Mouse (Mus musculus) cerebellum, adult 2 months (tissue): Measurements from ENCODE around the gene Pced1b. TPM values are rescaled to one million over a fixed set of nuclear protein-coding genes. Genes with fewer than 3 reads are reported as not detected.

Experiments used
- DNase-seq, 2 experiments: peaks; one replicate each; pipeline ENCODE4 v3.0.0; 2021
- H3K27ac ChIP-seq: fragments of 200-500 bp; 2 replicates; pipeline ENCODE4 v1.5.1; 2012; ENCODE audit warnings: low read length, control low read depth, inconsistent platforms; ENCODE audit not compliant: insufficient read depth
- H3K27me3 ChIP-seq: fragments of 200-500 bp; 2 replicates; pipeline ENCODE4 v1.6.1; 2012; ENCODE audit warnings: inconsistent platforms, mild to moderate bottlenecking, low read length, moderate library complexity; ENCODE audit not compliant: control insufficient read depth, insufficient read depth
- H3K4me1 ChIP-seq: fragments of 200-500 bp; 2 replicates; pipeline ENCODE4 v1.6.1; 2011; ENCODE audit warnings: low read length; ENCODE audit not compliant: control insufficient read depth, insufficient read depth
- H3K4me3 ChIP-seq: fragments of 200-500 bp; replicated peaks from 2 replicates; pipeline ENCODE3; 2011; ENCODE audit warnings: mild to moderate bottlenecking, low read depth, low read length, control low read depth; ENCODE audit not compliant: insufficient read depth
- CTCF ChIP-seq: fragments of 200-500 bp; IDR thresholded peaks from 2 replicates; pipeline ENCODE4 v1.5.1; 2011; ENCODE audit warnings: low read depth, mild to moderate bottlenecking, control low read depth, low read length, moderate library complexity, borderline replicate concordance; ENCODE audit not compliant: insufficient read depth
- POLR2A ChIP-seq: fragments of 200-500 bp; IDR thresholded peaks from 2 replicates; pipeline ENCODE4 v1.6.1; 2011; ENCODE audit warnings: low read length, control low read depth, borderline replicate concordance; ENCODE audit not compliant: insufficient read depth
- WGBS: fragments of 180-500 bp; shearing (Covaris S2); methylation state at CpG from one replicate; pipeline ENCODE4 v1.1.7; 2018; 5-methylcytosine and 5-hydroxymethylcytosine counted together
- polyA plus RNA-seq: library from polyadenylated mRNA; depleted of rRNA; stranded (reverse); fragments of >200 nt; gene quantifications from 2 replicates; pipeline ENCODE4 v1.2.3, GENCODE M21; 2012

The Pced1b gene
- polyA plus RNA-seq, 1 experiment, result 7.5 TPM

DNA sequence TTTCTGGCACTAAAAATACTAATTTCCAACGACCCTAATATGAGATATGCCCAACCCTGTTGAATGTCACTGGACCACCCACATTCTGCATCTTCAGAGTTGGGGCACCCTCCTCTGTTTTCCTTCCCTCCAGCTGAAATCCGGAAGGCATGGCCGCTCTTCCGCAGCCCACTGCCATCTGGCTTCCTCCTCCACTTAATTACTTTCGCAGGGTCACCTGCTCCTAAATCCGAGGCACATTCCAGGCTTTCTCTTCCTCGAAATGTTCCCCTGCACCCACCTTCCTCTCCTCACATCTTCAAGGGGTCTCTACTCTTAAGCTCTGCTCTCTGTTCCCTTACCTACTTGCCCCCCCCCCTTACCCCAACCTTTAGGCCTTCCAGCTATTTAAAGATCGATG lies 22.9 kb upstream of the Pced1b start:
- no peak for DNase-seq
- no peaks in the 10 kb centered on the region for H3K4me1 ChIP-seq
- H3K4me3 ChIP-seq, result no peak overlapping the region
- H3K27me3 ChIP-seq, result no peaks in the 10 kb centered on the region
- WGBS, result 56% methylated on average over 8 of the region's 8 CpGs
- no peak overlapping the region for H3K27ac ChIP-seq
- TF ChIP-seq POLR2A (no peak), CTCF (no peak)

DNA sequence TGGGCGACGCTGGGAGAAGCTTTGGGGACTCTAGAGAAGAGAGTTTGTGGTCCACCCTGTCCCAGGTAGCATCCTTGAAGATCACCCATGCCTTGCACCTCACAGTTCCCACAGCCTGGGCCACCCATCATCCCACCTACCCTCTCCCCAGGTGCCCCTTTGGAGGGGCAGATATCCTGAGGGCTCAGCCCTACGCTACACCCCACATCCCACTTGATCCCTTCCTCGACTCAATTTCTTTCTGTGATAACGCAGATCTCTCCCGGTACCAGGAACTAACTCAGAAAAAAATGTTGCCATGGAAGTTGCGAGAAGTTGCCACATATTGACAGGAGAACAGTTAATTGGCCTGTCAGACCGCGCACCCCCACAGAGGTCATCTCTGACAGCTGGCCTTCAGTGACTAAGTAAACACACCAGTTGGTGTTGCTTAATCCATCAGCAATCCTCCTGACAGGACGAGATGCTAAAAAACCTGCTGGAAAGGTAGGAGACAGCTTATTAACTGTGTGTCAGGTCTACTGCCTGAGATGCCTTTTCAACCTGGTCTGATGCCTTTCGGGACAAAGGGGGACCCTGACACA lies 17.3 kb upstream of the Pced1b start:
- no peak for DNase-seq
- WGBS, result 70% methylated on average over 11 of the region's 11 CpGs
- no peaks in the 10 kb centered on the region for H3K4me1 ChIP-seq
- no peaks in the 10 kb centered on the region for H3K27me3 ChIP-seq
- H3K27ac ChIP-seq, result no peak overlapping the region
- no peak for TF ChIP-seq POLR2A
- TF ChIP-seq CTCF, result no peak
- no peak overlapping the region for H3K4me3 ChIP-seq

DNA sequence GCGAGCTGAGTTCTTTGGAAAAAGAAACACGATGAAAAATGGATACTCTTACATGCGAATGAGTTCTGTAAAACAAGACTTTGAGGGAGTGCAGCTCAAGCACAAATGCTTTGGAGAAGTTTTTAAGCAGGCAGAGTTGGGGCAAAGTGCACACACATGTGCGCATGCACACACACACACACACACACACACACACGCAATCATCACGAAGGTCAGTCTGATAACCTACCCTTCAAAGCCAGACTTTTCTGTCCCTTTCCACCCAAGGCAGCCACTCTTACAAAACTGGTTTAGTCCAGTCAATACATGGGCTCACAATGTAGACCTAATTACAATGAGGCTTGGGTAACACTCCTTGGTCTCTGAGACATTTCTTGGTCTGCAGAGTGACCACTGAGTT lies 12.8 kb upstream of the Pced1b start:
- H3K4me1 ChIP-seq, result no peaks in the 10 kb centered on the region
- H3K27me3 ChIP-seq, result no peaks in the 10 kb centered on the region; the same call in 1 of the 2 replicates
- no peak for DNase-seq
- no peak overlapping the region for H3K27ac ChIP-seq
- WGBS, result 93% methylated on average over 6 of the region's 6 CpGs
- TF ChIP-seq POLR2A, result no peak
- no peak for TF ChIP-seq CTCF
- no peak overlapping the region for H3K4me3 ChIP-seq

DNA sequence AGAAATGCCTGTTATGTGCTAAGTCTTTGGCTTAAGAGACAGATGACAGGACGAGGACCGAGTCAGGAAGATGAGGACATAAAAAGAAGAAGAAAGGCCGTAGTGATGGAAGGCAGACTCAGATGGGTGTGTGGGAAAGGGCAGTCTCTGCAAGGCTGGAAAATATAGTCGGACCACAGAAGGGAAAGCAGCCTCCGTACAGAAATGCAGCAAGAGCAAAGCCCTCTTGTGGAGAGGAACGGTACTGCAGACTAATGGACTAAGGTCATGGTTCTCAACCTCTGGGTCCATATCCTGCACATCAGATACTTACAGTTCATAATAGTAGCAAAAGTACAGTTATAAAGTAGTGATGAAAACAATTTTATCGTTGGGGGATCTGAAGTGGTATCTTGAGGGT lies 11.7 kb upstream of the Pced1b start:
- 27% methylated on average over 7 of the region's 7 CpGs for WGBS
- peak; percentile 15 to 23 for DNase-seq
- Histone ChIP-seq H3K4me3 (no peak overlapping the region), H3K27me3 (no peaks in the 10 kb centered on the region; the same call in 1 of the 2 replicates), H3K27ac (no peak overlapping the region), H3K4me1 (no peaks in the 10 kb centered on the region)
- TF ChIP-seq CTCF (peak; percentile 69), POLR2A (no peak)

DNA sequence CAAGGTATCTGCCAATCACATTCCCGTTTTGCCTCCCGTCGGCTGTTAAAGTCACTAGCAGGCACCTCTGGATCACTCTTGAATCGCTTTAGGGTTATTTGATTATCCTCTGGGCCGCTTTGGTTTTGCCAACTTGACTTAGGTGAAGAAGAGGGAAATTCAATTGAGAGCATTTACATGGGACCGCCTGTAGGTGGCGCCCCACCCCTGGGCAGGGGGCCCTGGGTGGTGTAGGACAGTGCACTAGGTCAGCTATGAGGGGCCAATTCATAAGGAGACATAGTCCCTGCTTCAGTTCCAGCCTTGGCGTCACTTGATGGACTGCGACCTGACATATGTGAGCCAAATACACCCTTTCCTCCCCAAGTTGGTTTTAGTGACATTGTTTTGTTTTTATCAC lies 10.0 kb upstream of the Pced1b start:
- no peaks in the 10 kb centered on the region for H3K4me1 ChIP-seq

DNA sequence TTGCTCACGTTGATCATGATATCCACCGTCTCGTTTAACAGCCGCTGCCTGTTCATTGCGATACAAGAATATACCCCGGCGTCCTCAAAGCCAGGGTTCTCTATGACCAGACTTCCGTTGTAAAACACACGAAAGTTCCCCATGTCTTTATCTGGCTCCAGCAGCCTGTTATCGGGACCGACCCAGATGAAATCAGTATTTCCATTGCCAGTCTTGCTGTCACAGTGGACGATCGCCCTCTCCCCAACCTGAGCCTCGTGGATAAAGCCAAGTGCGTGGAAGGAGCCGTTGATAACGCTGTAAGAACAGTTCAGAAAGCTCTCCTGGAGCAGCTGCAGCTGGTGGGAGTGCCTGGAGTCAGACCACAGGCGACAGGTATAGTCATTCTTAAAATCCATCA lies 1.5 kb upstream of the Pced1b start:
- Histone ChIP-seq H3K27me3 (peaks cover 2% of the 10 kb centered on the region; the same call in 1 of the 2 replicates), H3K4me1 (no peaks in the 10 kb centered on the region), H3K4me3 (no peak overlapping the region), H3K27ac (no peak overlapping the region)
- no peak for TF ChIP-seq POLR2A
- TF ChIP-seq CTCF, result no peak
- DNase-seq, result no peak
- WGBS, result 90% methylated on average over 18 of the region's 18 CpGs

More for the DNA sequence above, 10.0 kb upstream of the Pced1b start:
- no peaks in the 10 kb centered on the region; the same call in 1 of the 2 replicates for H3K27me3 ChIP-seq
- DNase-seq, result no peak
- TF ChIP-seq CTCF (peak; percentile 48; the same call in 1 of the 2 replicates), POLR2A (no peak)
- 50% methylated on average over 9 of the region's 9 CpGs for WGBS
- no peak overlapping the region for H3K27ac ChIP-seq
- H3K4me3 ChIP-seq, result no peak overlapping the region

DNA sequence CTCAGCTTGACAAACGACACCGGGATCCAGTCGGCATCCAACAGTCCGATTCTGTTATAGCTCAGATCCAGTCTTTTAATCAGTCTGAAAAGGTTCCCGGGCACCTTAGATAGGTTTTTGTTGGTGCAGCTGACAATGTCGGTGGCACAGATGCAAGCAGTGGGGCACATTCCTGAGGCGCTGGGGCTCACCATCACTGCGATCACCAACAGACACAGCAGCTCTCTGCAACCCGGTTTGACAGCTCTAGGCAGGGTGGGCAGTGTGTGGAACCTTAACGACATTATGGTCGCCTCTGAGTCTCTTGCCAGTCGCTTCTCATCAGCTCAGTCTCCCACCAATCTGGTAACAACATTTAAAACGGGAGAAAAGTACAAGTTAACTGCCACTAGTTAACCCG lies 651 bp upstream of the Pced1b start:
- no peak for DNase-seq
- Histone ChIP-seq H3K27me3 (peaks cover 2% of the 10 kb centered on the region; the same call in 1 of the 2 replicates), H3K27ac (no peak overlapping the region), H3K4me1 (no peaks in the 10 kb centered on the region), H3K4me3 (no peak overlapping the region)
- TF ChIP-seq POLR2A (no peak), CTCF (no peak)
- 23% methylated on average over 14 of the region's 14 CpGs for WGBS

DNA sequence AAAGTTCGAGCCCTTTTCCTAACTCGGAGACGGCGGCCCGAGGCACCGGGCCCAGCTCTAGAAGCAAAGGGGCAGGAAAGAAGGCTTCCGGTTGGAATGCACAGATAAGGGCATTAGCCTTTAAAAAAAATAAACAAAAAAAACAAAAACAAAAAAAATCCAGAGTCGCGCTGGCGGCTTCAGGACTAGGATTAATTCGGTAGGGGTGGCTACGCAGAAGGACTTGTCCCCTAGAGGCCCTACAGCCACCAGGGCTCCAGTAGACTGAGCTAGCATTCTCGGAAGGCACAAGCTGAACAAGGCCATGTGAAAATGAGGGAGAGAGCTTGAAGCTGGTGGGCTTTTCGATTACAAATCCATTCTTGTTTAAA lies 869 bp downstream of the Pced1b start:
- WGBS, result under 1% methylated on average over 14 of the region's 14 CpGs
- H3K27me3 ChIP-seq, result peaks cover 2% of the 10 kb centered on the region; the same call in 1 of the 2 replicates
- H3K27ac ChIP-seq, result no peak overlapping the region
- H3K4me1 ChIP-seq, result no peaks in the 10 kb centered on the region
- no peak for TF ChIP-seq POLR2A
- DNase-seq, result no peak
- peak overlapping the region; percentile 40 for H3K4me3 ChIP-seq

DNA sequence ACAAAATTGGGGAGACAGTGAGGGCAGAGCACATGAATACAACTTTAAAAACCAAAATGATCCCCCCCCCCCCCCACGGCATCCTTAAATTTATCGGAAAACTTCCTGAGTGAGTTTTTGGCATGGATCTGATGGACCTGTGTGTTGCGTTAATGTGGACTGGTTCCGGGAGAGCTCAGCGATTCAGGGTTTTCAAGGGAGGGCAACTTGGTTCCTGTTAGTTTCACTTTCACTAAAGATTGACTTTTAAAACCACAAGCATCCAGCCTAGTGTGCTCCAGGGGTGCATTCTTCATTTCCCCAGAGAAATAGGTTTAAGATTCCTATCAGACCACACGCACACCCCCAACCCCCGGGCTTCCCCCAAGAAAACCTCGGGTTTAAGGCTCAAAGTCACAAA lies 1.4 kb downstream of the Pced1b start:
- H3K4me1 ChIP-seq, result no peaks in the 10 kb centered on the region
- DNase-seq, result no peak
- H3K27ac ChIP-seq, result no peak overlapping the region
- TF ChIP-seq POLR2A (no peak), CTCF (no peak)
- 26% methylated on average over 8 of the region's 8 CpGs for WGBS
- peak overlapping the region; percentile 40 for H3K4me3 ChIP-seq
- H3K27me3 ChIP-seq, result peaks cover 2% of the 10 kb centered on the region; the same call in 1 of the 2 replicates
